Mouse (Mus musculus): Measurements from ENCODE around the gene Numbl. TPM values are rescaled to one million over a fixed set of nuclear protein-coding genes. Genes with fewer than 3 reads are reported as not detected.

The Numbl gene
- total RNA-seq, 2 experiments from 2014 or later: 8.0 to 10.2 TPM

- DNase-seq: no peak
- intact Hi-C loops (cut with DNase I; ENCODE audit: low total_unique reads): no loop called here
Observed at GRCm38 (mm10) chr7:27249146-27249545, 9.1 kb upstream of the Numbl start.

- DNase-seq: no peak
Observed at GRCm38 (mm10) chr7:27249928-27250327, 8.3 kb upstream of the Numbl start.

GRCm38 (mm10) chr7:27251946-27252345 is 6.3 kb upstream of the Numbl start:
- intact Hi-C loops (cut with DNase I; ENCODE audit: low total_unique reads): no loop called here
- no peak for DNase-seq

More at GRCm38 (mm10) chr7:27249928-27250327, 8.3 kb upstream of the Numbl start:
- intact Hi-C loops (cut with DNase I; ENCODE audit: low total_unique reads): no loop called here

- DNase-seq: peak; percentile 27
- intact Hi-C loops (cut with DNase I; ENCODE audit: low total_unique reads): no loop called here
Observed at GRCm38 (mm10) chr7:27255721-27256120, 2.5 kb upstream of the Numbl start.

- intact Hi-C loops (cut with DNase I; ENCODE audit: low total_unique reads): no loop called here
- DNase-seq: peak; percentile 40
Observed at GRCm38 (mm10) chr7:27257046-27257851, 984 bp upstream of the Numbl start.

GRCm38 (mm10) chr7:27257852-27258204 is 405 bp upstream of the Numbl start:
- intact Hi-C loops (cut with DNase I; ENCODE audit: low total_unique reads): no loop called here
- DNase-seq: no peak

- intact Hi-C loops (cut with DNase I; ENCODE audit: low total_unique reads): no loop called here
- DNase-seq: no peak
Observed at GRCm38 (mm10) chr7:27259271-27259721, 1.1 kb downstream of the Numbl start.

GRCm38 (mm10) chr7:27259771-27260170 is 1.5 kb downstream of the Numbl start:
- no peak for DNase-seq
- intact Hi-C loops (cut with DNase I; ENCODE audit: low total_unique reads): no loop called here

- no peak for DNase-seq
- intact Hi-C loops (cut with DNase I; ENCODE audit: low total_unique reads): no loop called here
Observed at GRCm38 (mm10) chr7:27260856-27261255, 2.6 kb downstream of the Numbl start.

- intact Hi-C loops (cut with DNase I; ENCODE audit: low total_unique reads): no loop called here
- DNase-seq: no peak
Observed at GRCm38 (mm10) chr7:27261888-27262287, 3.7 kb downstream of the Numbl start.

GRCm38 (mm10) chr7:27264761-27265160 is 6.5 kb downstream of the Numbl start:
- intact Hi-C loops (cut with DNase I; ENCODE audit: low total_unique reads): no loop called here
- no peak for DNase-seq

GRCm38 (mm10) chr7:27266515-27267128 is 8.4 kb downstream of the Numbl start:
- DNase-seq: no peak
- intact Hi-C loops (cut with DNase I; ENCODE audit: low total_unique reads): no loop called here

- intact Hi-C loops (cut with DNase I; ENCODE audit: low total_unique reads): no loop called here
- DNase-seq: no peak
Observed at GRCm38 (mm10) chr7:27271423-27271822, 13.2 kb downstream of the Numbl start.

- no peak for DNase-seq
Observed at GRCm38 (mm10) chr7:27273739-27274351, 15.6 kb downstream of the Numbl start.

GRCm38 (mm10) chr7:27274916-27275315 is 16.7 kb downstream of the Numbl start:
- DNase-seq: peak; percentile 22
- intact Hi-C loops (cut with DNase I; ENCODE audit: low total_unique reads): loop anchor here (5.0 kb wide), 1 partner anchor 143 kb away; no protein-coding TSS in a partner anchor

More at GRCm38 (mm10) chr7:27273739-27274351, 15.6 kb downstream of the Numbl start:
- intact Hi-C loops (cut with DNase I; ENCODE audit: low total_unique reads): no loop called here

- DNase-seq: no peak
- intact Hi-C loops (cut with DNase I; ENCODE audit: low total_unique reads): loop anchor here (5.0 kb wide), 1 partner anchor 144 kb away; no protein-coding TSS in a partner anchor
Observed at GRCm38 (mm10) chr7:27276021-27276420, 17.8 kb downstream of the Numbl start.

- intact Hi-C loops (cut with DNase I; ENCODE audit: low total_unique reads): loop anchor here (5.0 kb wide), 1 partner anchor 145 kb away; no protein-coding TSS in a partner anchor
- no peak for DNase-seq
Observed at GRCm38 (mm10) chr7:27277191-27277590, 19.0 kb downstream of the Numbl start.

GRCm38 (mm10) chr7:27281717-27282116 is 23.5 kb downstream of the Numbl start:
- intact Hi-C loops (cut with DNase I; ENCODE audit: low total_unique reads): no loop called here
- DNase-seq: no peak

GRCm38 (mm10) chr7:27282225-27282624 is 24.0 kb downstream of the Numbl start:
- DNase-seq: no peak
- intact Hi-C loops (cut with DNase I; ENCODE audit: low total_unique reads): no loop called here
